Mouse (Mus musculus) cortical plate, adult 2 months (tissue): ENCODE measurements around the gene Rgp1. TPM values are rescaled to one million over a fixed set of nuclear protein-coding genes. Genes with fewer than 3 reads are reported as not detected.

Experiments used
- H3K27ac ChIP-seq: fragments of 200-500 bp; 2 replicates; pipeline ENCODE4 v1.5.1; 2012; ENCODE audit warnings: low read length, control low read depth, inconsistent platforms; ENCODE audit not compliant: insufficient read depth
- H3K4me1 ChIP-seq: fragments of 200-500 bp; 2 replicates; pipeline ENCODE4 v1.6.1; 2011; ENCODE audit warnings: low read length; ENCODE audit not compliant: control insufficient read depth, insufficient read depth
- H3K4me3 ChIP-seq: fragments of 200-500 bp; 2 replicates; pipeline ENCODE4 v1.5.1; 2011; ENCODE audit warnings: mild to moderate bottlenecking, low read length, control low read depth; ENCODE audit not compliant: insufficient read depth
- CTCF ChIP-seq: fragments of 200-500 bp; IDR thresholded peaks from 2 replicates; pipeline ENCODE4 v1.5.1; 2011; ENCODE audit warnings: mild to moderate bottlenecking, control low read depth, low read length; ENCODE audit not compliant: insufficient read depth; ENCODE audit errors: extremely low read depth
- POLR2A ChIP-seq: fragments of 200-500 bp; IDR thresholded peaks from 2 replicates; pipeline ENCODE4 v1.6.1; 2011; ENCODE audit warnings: mild to moderate bottlenecking, low read length, control low read depth; ENCODE audit not compliant: insufficient read depth; ENCODE audit errors: extremely low read depth
- polyA plus RNA-seq: library from polyadenylated mRNA; depleted of rRNA; stranded (reverse); fragments of >200 nt; gene quantifications from 2 replicates; pipeline ENCODE4 v1.2.3, GENCODE M21; 2012; rRNA removed

Gene Rgp1
- polyA plus RNA-seq, 1 experiment: 38.8 TPM

DNA sequence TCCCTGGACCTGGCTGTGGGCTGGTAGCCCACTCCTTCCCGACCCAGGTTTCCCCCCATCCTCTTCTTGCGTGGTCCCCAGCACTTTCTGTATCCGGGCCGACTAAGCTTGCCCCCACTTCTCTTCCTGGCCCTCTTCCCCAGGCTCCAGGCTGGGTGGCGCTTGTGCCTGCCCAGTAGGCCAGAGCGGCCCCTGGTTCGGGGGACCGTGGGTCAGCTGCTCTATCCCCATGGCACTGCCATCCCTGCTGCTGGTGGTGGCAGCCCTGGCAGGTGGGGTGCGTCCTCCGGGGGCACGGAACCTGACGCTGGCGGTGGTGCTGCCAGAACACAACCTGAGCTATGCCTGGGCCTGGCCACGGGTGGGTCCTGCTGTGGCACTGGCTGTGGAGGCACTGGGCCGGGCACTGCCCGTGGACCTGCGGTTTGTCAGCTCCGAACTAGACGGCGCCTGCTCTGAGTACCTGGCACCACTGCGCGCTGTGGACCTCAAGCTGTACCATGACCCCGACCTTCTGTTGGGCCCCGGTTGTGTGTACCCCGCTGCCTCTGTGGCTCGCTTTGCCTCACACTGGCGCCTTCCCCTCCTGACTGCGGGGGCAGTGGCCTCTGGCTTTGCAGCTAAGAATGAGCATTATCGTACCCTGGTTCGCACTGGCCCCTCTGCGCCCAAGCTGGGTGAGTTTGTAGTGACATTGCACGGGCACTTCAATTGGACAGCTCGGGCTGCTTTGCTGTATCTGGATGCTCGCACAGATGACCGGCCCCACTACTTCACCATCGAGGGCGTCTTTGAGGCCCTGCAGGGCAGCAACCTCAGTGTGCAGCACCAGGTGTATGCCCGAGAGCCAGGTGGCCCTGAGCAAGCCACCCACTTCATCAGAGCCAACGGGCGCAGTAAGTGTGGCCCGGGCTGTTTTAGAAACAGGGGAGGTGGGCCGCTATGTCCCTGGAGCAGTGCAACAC lies 53.7 kb downstream of the Rgp1 start:
- Histone ChIP-seq H3K4me3 (peak overlapping the region; percentile 83), H3K27ac (no peak overlapping the region), H3K4me1 (no peaks in the 10 kb centered on the region)
- TF ChIP-seq POLR2A: no peak
- no peak for TF ChIP-seq CTCF

DNA sequence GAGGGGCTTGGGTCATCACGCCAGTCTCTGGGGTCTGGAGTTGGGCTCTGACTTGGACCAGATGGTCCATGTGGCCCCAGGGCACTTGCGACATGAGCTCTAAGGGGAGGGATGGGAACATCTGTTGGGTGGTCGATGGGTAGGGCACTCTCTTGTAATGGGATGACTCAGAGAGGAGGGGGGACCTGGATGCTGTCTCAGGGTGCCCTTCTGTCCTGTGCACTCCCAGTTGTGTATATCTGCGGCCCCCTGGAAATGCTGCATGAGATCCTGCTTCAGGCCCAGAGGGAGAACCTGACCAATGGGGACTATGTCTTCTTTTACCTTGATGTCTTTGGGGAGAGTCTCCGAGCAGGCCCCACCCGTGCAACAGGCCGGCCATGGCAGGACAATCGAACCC lies 54.8 kb downstream of the Rgp1 start:
- Histone ChIP-seq H3K27ac (no peak overlapping the region), H3K4me1 (no peaks in the 10 kb centered on the region), H3K4me3 (no peak overlapping the region)
- TF ChIP-seq POLR2A: no peak
- TF ChIP-seq CTCF: no peak

GRCm38 (mm10) chr4:43633736-43634135 lies 55.2 kb downstream of the Rgp1 start:
- no peak overlapping the region for H3K4me3 ChIP-seq
- no peak overlapping the region for H3K27ac ChIP-seq
- H3K4me1 ChIP-seq: no peaks in the 10 kb centered on the region
- no peak for TF ChIP-seq POLR2A
- no peak for TF ChIP-seq CTCF

DNA sequence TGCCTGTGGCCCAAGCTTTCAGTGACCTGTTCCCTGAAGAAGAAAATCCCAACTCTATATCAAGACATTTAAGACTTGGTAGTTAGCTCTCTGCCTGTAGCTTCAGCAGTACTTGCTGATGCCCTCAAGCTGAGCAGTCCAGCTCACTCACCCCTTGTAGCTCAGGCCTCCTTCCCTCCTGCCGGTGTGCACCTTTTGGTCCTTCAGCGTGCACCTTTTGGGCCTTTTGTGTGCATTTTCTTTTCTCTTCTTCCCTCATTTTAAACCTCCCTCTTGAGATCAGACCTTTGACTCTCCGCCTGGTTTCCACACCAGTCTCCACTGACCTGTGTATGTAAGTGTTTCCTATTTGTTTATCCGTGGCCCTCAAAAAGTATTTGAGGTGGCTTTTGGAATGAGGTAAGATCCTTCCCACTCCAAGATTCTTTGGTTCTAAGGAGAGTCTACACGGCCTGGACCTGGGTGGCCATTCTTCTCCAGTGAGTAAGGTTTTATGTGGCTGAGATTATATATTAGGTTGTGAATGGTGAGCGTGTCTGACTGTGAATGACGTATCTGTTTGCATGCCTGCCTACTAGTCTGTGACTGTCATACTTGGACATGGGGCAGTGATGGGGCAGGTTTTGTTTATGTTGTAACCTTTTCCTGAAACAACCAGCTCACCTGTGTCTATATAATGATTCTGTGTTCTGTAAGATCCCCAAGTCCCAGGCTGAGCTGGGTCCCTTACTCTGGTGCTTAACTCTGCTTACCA lies 56.3 kb downstream of the Rgp1 start:
- TF ChIP-seq POLR2A (no peak), CTCF (no peak)
- H3K4me3 ChIP-seq: no peak overlapping the region
- no peaks in the 10 kb centered on the region for H3K4me1 ChIP-seq
- no peak overlapping the region for H3K27ac ChIP-seq

GRCm38 (mm10) chr4:43636751-43637150 lies 58.2 kb downstream of the Rgp1 start:
- no peak for TF ChIP-seq CTCF
- no peak for TF ChIP-seq POLR2A
- Histone ChIP-seq H3K4me1 (no peaks in the 10 kb centered on the region), H3K4me3 (no peak overlapping the region), H3K27ac (no peak overlapping the region)

Other genes starting within 250 kb of the Rgp1 start
- gene Rusc2, start 196.7 kb upstream of the Rgp1 start, polyA plus RNA-seq: 50.6 and 53.8 TPM in 2 replicates
- 1.8 and 1.9 TPM in 2 replicates for gene Fam166b, start 149.6 kb upstream of the Rgp1 start, polyA plus RNA-seq
- gene Tesk1, start 136.8 kb upstream of the Rgp1 start, polyA plus RNA-seq: 77.0 and 78.5 TPM in 2 replicates
- gene Cd72, start 124.1 kb upstream of the Rgp1 start, polyA plus RNA-seq: 1.0 and 1.8 TPM in 2 replicates
- gene Sit1, start 95.0 kb upstream of the Rgp1 start, polyA plus RNA-seq: 0.08 TPM in 1 of 2 replicates, not detected in the other
- gene Ccdc107, start 85.8 kb upstream of the Rgp1 start, polyA plus RNA-seq: 75.7 and 82.6 TPM in 2 replicates
- gene Arhgef39, start 79.0 kb upstream of the Rgp1 start, polyA plus RNA-seq: 0.55 and 2.7 TPM in 2 replicates
- gene Car9, start 71.7 kb upstream of the Rgp1 start, polyA plus RNA-seq: 0.32 and 0.61 TPM in 2 replicates
- gene Tpm2, start 55.0 kb upstream of the Rgp1 start, polyA plus RNA-seq: 10.4 and 12.5 TPM in 2 replicates
- gene Creb3, start 16.4 kb upstream of the Rgp1 start, polyA plus RNA-seq: 61.8 and 65.9 TPM in 2 replicates
- gene Tln1, start 16.0 kb upstream of the Rgp1 start, polyA plus RNA-seq: 44.3 and 46.5 TPM in 2 replicates
- 96.7 and 105 TPM in 2 replicates for gene Gba2, start 158 bp downstream of the Rgp1 start, polyA plus RNA-seq
- 0.15 and 0.34 TPM in 2 replicates for gene Msmp, start 5.8 kb downstream of the Rgp1 start, polyA plus RNA-seq
- 115 and 129 TPM in 2 replicates for gene Npr2, start 53.2 kb downstream of the Rgp1 start, polyA plus RNA-seq
- 2.3 and 2.6 TPM in 2 replicates for gene Spag8, start 74.9 kb downstream of the Rgp1 start, polyA plus RNA-seq
- 81.7 and 84.5 TPM in 2 replicates for gene Hint2, start 77.8 kb downstream of the Rgp1 start, polyA plus RNA-seq
- 36.2 and 36.6 TPM in 2 replicates for gene Tmem8b, start 90.3 kb downstream of the Rgp1 start, polyA plus RNA-seq
- 1.0 TPM in 2 replicates for gene Fam221b, start 90.4 kb downstream of the Rgp1 start, polyA plus RNA-seq
- not detected in 2 replicates for gene Olfr70, start 122.1 kb downstream of the Rgp1 start, polyA plus RNA-seq
- not detected in 2 replicates for gene Olfr71, start 131.5 kb downstream of the Rgp1 start, polyA plus RNA-seq
- 1.8 and 2.3 TPM in 2 replicates for gene Hrct1, start 148.5 kb downstream of the Rgp1 start, polyA plus RNA-seq
- gene Spaar, start 151.3 kb downstream of the Rgp1 start, polyA plus RNA-seq: 0.89 and 1.1 TPM in 2 replicates
- gene Olfr159, start 192.3 kb downstream of the Rgp1 start, polyA plus RNA-seq: 0.11 TPM in 1 of 2 replicates, not detected in the other
- not detected in 2 replicates for gene Olfr156, start 245.2 kb downstream of the Rgp1 start, polyA plus RNA-seq